ENCODE assay signal across 14 mouse cellular contexts in the genomic region with DNA sequence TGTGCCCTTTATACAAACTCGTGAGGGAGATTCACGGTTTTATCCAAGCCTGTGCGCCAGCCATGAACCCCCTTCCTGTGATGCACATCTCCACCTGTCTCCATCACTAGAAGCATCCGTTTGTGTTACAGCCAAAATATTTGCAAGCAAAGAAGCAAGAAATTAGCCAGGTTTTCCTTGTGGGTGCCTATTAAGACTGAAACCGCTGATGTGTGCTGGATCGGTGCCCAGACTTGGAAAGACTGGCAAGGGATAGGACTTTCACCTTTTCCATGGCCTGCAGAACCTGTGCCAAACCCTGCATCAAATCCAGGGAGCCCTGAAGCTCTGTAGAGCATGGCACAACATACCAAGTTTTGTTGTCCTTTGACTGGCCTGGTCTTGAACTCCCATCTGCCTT.
A peak's percentile ranks its signal among the peaks of the same experiment; 100 is the strongest.
DNase-seq lines count a peak whose midpoint lies in the region; ATAC-seq and TF ChIP-seq lines count a peak whose summit lies in the region.
"Had no signal": no experiment of that assay in that cellular context is flagged by ENCODE, and none has a peak within 500 bp of the region (broad histone marks: within the 10 kb centered on the region; RNA-seq: fewer than 3 reads in every experiment).

No protein-coding gene starts in this region.

- H3K4me1 ChIP-seq in embryonic facial prominence, embryonic 14.5 days (ENCODE audit: control insufficient read depth, insufficient read depth, low read length) = peaks cover 24% of the 10 kb centered on the region
- H3K4me1 ChIP-seq in embryonic facial prominence, embryonic 10.5 days = peaks cover 14% of the 10 kb centered on the region
- H3K4me1 ChIP-seq in midbrain, postnatal 0 days (ENCODE audit: insufficient read depth, low read length) = no peaks in the 10 kb centered on the region; the same call in 1 of the 2 replicates
- H3K4me1 ChIP-seq in midbrain, embryonic 11.5 days (ENCODE audit: control insufficient read depth, insufficient read depth, low read length) = no peaks in the 10 kb centered on the region

- no peaks in the 10 kb centered on the region for H3K27me3 ChIP-seq in embryonic facial prominence, embryonic 14.5 days (replicated peaks; ENCODE audit: control insufficient read depth, insufficient read depth, low read length)
- no peaks in the 10 kb centered on the region for H3K27me3 ChIP-seq in embryonic facial prominence, embryonic 10.5 days (replicated peaks; ENCODE audit: low read depth, poor library complexity, severe bottlenecking)
- no peaks in the 10 kb centered on the region for H3K27me3 ChIP-seq in midbrain, postnatal 0 days (ENCODE audit: insufficient read depth, low read length)
- H3K27me3 ChIP-seq in midbrain, embryonic 11.5 days (ENCODE audit: control insufficient read depth, insufficient read depth, low read length) = no peaks in the 10 kb centered on the region
- H3K27me3 ChIP-seq: hindbrain, embryonic 12.5 days; liver, embryonic 15.5 days; Patski had no signal

- ATAC-seq in embryonic facial prominence, embryonic 14.5 days (ENCODE audit: low read depth) = no peak
- no peak for ATAC-seq in midbrain, postnatal 0 days (ENCODE audit: low FRiP score)
- ATAC-seq in midbrain, embryonic 11.5 days (ENCODE audit: low FRiP score) = no peak
- ATAC-seq: Patski had no signal

- H3K4me2 ChIP-seq in embryonic facial prominence, embryonic 14.5 days (ENCODE audit: low read depth, low read length) = no peak overlapping the region
- no peak overlapping the region for H3K4me2 ChIP-seq in midbrain, postnatal 0 days (ENCODE audit: low read depth, low read length, poor library complexity, severe bottlenecking)
- no peak overlapping the region for H3K4me2 ChIP-seq in midbrain, embryonic 11.5 days
- H3K4me2 ChIP-seq: hindbrain, embryonic 12.5 days; liver, embryonic 15.5 days had no signal

- 63% methylated on average over 6 of the region's 6 CpGs for WGBS in embryonic facial prominence, embryonic 14.5 days
- 94% methylated on average over 6 of the region's 6 CpGs for WGBS in embryonic facial prominence, embryonic 10.5 days
- whole genome bisulfite sequencing in midbrain, postnatal 0 days = 64% methylated on average over 6 of the region's 6 CpGs
- WGBS in midbrain, embryonic 11.5 days = 88% methylated on average over 6 of the region's 6 CpGs

- TF ChIP-seq CTCF in midbrain, postnatal 0 days (IDR thresholded peaks at IDR 0.05) = no peak

- no peaks in the 10 kb centered on the region for H3K36me3 ChIP-seq in embryonic facial prominence, embryonic 14.5 days (ENCODE audit: control insufficient read depth, insufficient read depth, low read length)
- H3K36me3 ChIP-seq in embryonic facial prominence, embryonic 10.5 days (replicated peaks) = no peaks in the 10 kb centered on the region
- no peaks in the 10 kb centered on the region for H3K36me3 ChIP-seq in midbrain, postnatal 0 days (ENCODE audit: insufficient read depth, low read length)
- no peaks in the 10 kb centered on the region for H3K36me3 ChIP-seq in midbrain, embryonic 11.5 days (ENCODE audit: control insufficient read depth, insufficient read depth, low read length)
- H3K36me3 ChIP-seq: hindbrain, embryonic 12.5 days; liver, embryonic 15.5 days had no signal

- no peaks in the 10 kb centered on the region for H3K9me3 ChIP-seq in embryonic facial prominence, embryonic 14.5 days (ENCODE audit: control insufficient read depth, low read length)
- H3K9me3 ChIP-seq in embryonic facial prominence, embryonic 10.5 days = no peaks in the 10 kb centered on the region
- no peaks in the 10 kb centered on the region for H3K9me3 ChIP-seq in midbrain, postnatal 0 days (ENCODE audit: low read length)
- H3K9me3 ChIP-seq in midbrain, embryonic 11.5 days (ENCODE audit: control insufficient read depth, low read length) = no peaks in the 10 kb centered on the region
- H3K9me3 ChIP-seq: hindbrain, embryonic 12.5 days; liver, embryonic 15.5 days had no signal

- peak; percentile 64 for DNase-seq in embryonic facial prominence, embryonic 14.5 days (ENCODE audit: low spot score)
- no peak for DNase-seq in embryonic facial prominence, embryonic 10.5 days (ENCODE audit: low spot score)
- peak; percentile 77 for DNase-seq in midbrain, postnatal 0 days (ENCODE audit: low spot score)
- no peak for DNase-seq in midbrain, embryonic 11.5 days (ENCODE audit: low spot score, missing footprints)
- DNase-seq in cerebellum, adult 11-12 months = peak; percentile 61
- DNase-seq in kidney, postnatal 10 days = peak; percentile 86
- no peak for DNase-seq in liver
- no peak for DNase-seq in left cerebral cortex, adult 8-10 months (ENCODE audit: low spot score in 2 of 2)
- DNase-seq: B cell, adult 2 months; heart, adult 18-20 months; right cerebral cortex, postnatal 14 days had no signal

- no peak overlapping the region for H3K4me3 ChIP-seq in embryonic facial prominence, embryonic 14.5 days (ENCODE audit: low read depth, low read length)
- H3K4me3 ChIP-seq in embryonic facial prominence, embryonic 10.5 days = no peak overlapping the region
- no peak overlapping the region for H3K4me3 ChIP-seq in midbrain, postnatal 0 days (ENCODE audit: low read depth, low read length)
- no peak overlapping the region for H3K4me3 ChIP-seq in midbrain, embryonic 11.5 days (ENCODE audit: low read depth, low read length)
- H3K4me3 ChIP-seq: hindbrain, embryonic 12.5 days; liver, embryonic 15.5 days had no signal

- no peak overlapping the region for H3K9ac ChIP-seq in embryonic facial prominence, embryonic 14.5 days (ENCODE audit: low read depth, low read length)
- no peak overlapping the region for H3K9ac ChIP-seq in midbrain, postnatal 0 days (replicated peaks; ENCODE audit: low read length, poor library complexity, severe bottlenecking)
- no peak overlapping the region for H3K9ac ChIP-seq in midbrain, embryonic 11.5 days (ENCODE audit: low read length)
- H3K9ac ChIP-seq: hindbrain, embryonic 12.5 days; liver, embryonic 15.5 days had no signal

- H3K27ac ChIP-seq in embryonic facial prominence, embryonic 14.5 days (replicated peaks; ENCODE audit: low read depth, low read length) = no peak overlapping the region
- no peak overlapping the region for H3K27ac ChIP-seq in embryonic facial prominence, embryonic 10.5 days (replicated peaks)
- H3K27ac ChIP-seq in midbrain, postnatal 0 days (ENCODE audit: low read depth, low read length) = no peak overlapping the region
- no peak overlapping the region for H3K27ac ChIP-seq in midbrain, embryonic 11.5 days (ENCODE audit: low read depth, low read length)
- H3K27ac ChIP-seq: hindbrain, embryonic 12.5 days; liver, embryonic 15.5 days had no signal

Comparison
In these comparisons a context has a peak if more than half of its experiments do, and no peak if none do; other contexts are left out.
1. DNase-seq: peak in embryonic facial prominence, embryonic 14.5 days (single experiment), midbrain, postnatal 0 days (single experiment), cerebellum, adult 11-12 months (single experiment) and kidney, postnatal 10 days (single experiment); none in embryonic facial prominence, embryonic 10.5 days (single experiment), midbrain, embryonic 11.5 days (single experiment), liver (single experiment) and left cerebral cortex, adult 8-10 months (0 of 2).